Mouse (Mus musculus) midbrain, embryonic 16.5 days (tissue): Measurements from ENCODE around the gene Dnaaf2. TPM values are rescaled to one million over a fixed set of nuclear protein-coding genes. Genes with fewer than 3 reads are reported as not detected.

Experiments
- ATAC-seq: fragments of 200-750 bp; cut with Nextera tagmentation; 2 replicates; pipeline ENCODE4 v1.8.0; 2017; ENCODE audit warnings: moderate TSS enrichment
- H3K27ac ChIP-seq: fragments of 300-500 bp; sonication (generic); 2 replicates; pipeline ENCODE4 v1.5.1; 2014; ENCODE audit warnings: mild to moderate bottlenecking, low read length, mixed read lengths
- H3K27me3 ChIP-seq: fragments of 300-500 bp; sonication (generic); 2 replicates; pipeline ENCODE4 v1.6.1; 2014; ENCODE audit warnings: low read depth, low read length, mixed read lengths; ENCODE audit not compliant: control insufficient read depth, insufficient read depth
- H3K36me3 ChIP-seq: fragments of 300-500 bp; sonication (generic); 2 replicates; pipeline ENCODE4 v1.6.1; 2014; ENCODE audit warnings: mild to moderate bottlenecking, low read length, moderate library complexity, mixed read lengths; ENCODE audit not compliant: control insufficient read depth, insufficient read depth
- H3K4me1 ChIP-seq: fragments of 300-500 bp; sonication (generic); 2 replicates; pipeline ENCODE4 v1.6.1; 2014; ENCODE audit warnings: mild to moderate bottlenecking, low read length, mixed read lengths; ENCODE audit not compliant: control insufficient read depth, insufficient read depth
- H3K4me2 ChIP-seq: fragments of 300-500 bp; sonication (generic); 2 replicates; pipeline ENCODE4 v1.6.1; 2014; ENCODE audit warnings: mild to moderate bottlenecking, low read length, mixed read lengths
- H3K4me3 ChIP-seq: fragments of 300-500 bp; sonication (generic); 2 replicates; pipeline ENCODE4 v1.5.1; 2014; ENCODE audit warnings: low read depth, mild to moderate bottlenecking, low read length, moderate library complexity, mixed read lengths
- H3K9ac ChIP-seq: fragments of 300-500 bp; sonication (generic); 2 replicates; pipeline ENCODE4 v1.6.1; 2014; ENCODE audit warnings: low read depth, low read length, mixed read lengths
- H3K9me3 ChIP-seq: fragments of 300-500 bp; sonication (generic); replicated peaks from 2 replicates; pipeline ENCODE4 v1.6.1; 2014; ENCODE audit warnings: mild to moderate bottlenecking, low read length, mixed read lengths; ENCODE audit not compliant: control insufficient read depth, poor library complexity, severe bottlenecking
- WGBS: fragments of 180-500 bp; shearing (Covaris S2); extraction: QIAGEN DNeasy Blood & Tissue Kit; methylation state at CpG from one replicate; pipeline ENCODE4 v1.1.7; 2014; 5-methylcytosine and 5-hydroxymethylcytosine counted together
- polyA plus RNA-seq: library from polyadenylated mRNA; unstranded; fragments of >200 nt; fragmentation: Nextera tagmentation; extraction: Ambion mirVana; gene quantifications from 2 replicates; pipeline ENCODE4 v1.2.1, GENCODE M21; 2015

Dnaaf2 gene
- polyA plus RNA-seq, 1 experiment from 2014 or later = 5.9 TPM

DNA sequence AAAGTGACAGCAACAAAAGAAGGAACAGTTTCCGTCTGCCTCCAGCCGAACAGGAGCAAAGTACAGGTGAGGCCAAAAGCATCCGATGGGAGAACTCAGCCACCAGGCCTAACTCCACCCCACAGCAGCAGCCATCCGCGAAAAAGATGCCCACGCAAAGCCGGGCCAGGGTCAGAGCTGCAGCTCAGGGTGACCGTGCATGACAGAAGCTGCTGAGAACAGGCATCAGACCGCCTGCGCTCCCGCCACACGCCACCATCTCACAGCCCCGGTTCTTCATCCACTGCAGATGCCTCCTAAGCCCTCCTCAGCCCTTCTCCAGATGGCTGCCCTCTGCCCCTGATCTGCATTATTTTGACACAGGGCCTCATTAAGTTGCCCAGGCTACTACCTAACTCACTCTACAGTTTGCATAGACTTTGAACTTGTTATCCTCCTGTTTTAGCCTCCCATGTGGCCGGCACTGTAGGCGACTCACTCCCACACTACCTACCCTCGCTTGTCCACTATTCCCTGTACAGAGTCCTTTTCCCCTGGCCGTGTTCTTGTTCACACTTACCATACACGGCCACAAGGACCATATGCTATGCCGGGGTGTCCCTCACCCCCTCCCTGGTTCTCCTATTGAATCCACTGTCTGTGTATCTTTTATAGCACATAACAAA, 22.5 kb upstream of the Dnaaf2 start:
- Histone ChIP-seq H3K36me3 (no peaks in the 10 kb centered on the region), H3K4me2 (no peak overlapping the region), H3K4me3 (no peak overlapping the region), H3K9ac (no peak overlapping the region), H3K27ac (no peak overlapping the region), H3K9me3 (no peaks in the 10 kb centered on the region), H3K4me1 (no peaks in the 10 kb centered on the region), H3K27me3 (no peaks in the 10 kb centered on the region)
- ATAC-seq = no peak
- WGBS = 85% methylated on average over 19 of the region's 19 CpGs

DNA sequence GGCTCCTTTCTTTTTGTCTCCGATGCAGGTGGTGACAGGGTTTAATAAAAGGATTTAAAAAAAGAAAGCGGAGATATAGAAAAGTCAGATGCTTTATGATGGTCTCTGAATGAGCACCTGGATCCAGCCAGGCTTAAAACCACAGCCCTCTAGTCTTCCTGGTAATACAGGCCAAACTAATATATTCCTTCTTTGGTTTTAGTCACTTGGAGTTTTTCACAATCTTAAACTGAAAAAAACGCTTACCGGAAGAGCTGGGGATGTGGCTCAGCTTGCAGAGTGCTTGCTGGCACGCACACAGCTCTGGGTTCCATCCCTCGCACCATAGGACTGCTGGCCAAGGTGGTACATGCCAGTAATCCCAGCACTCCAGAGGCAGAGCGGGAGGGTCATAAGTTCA, 18.4 kb upstream of the Dnaaf2 start:
- no peak overlapping the region for H3K27ac ChIP-seq
- H3K9me3 ChIP-seq = no peaks in the 10 kb centered on the region
- 93% methylated on average over 7 of the region's 7 CpGs for WGBS
- no peak overlapping the region for H3K4me3 ChIP-seq
- H3K36me3 ChIP-seq = no peaks in the 10 kb centered on the region
- ATAC-seq = no peak
- H3K27me3 ChIP-seq = no peaks in the 10 kb centered on the region
- H3K4me2 ChIP-seq = no peak overlapping the region
- no peak overlapping the region for H3K9ac ChIP-seq
- H3K4me1 ChIP-seq = no peaks in the 10 kb centered on the region

DNA sequence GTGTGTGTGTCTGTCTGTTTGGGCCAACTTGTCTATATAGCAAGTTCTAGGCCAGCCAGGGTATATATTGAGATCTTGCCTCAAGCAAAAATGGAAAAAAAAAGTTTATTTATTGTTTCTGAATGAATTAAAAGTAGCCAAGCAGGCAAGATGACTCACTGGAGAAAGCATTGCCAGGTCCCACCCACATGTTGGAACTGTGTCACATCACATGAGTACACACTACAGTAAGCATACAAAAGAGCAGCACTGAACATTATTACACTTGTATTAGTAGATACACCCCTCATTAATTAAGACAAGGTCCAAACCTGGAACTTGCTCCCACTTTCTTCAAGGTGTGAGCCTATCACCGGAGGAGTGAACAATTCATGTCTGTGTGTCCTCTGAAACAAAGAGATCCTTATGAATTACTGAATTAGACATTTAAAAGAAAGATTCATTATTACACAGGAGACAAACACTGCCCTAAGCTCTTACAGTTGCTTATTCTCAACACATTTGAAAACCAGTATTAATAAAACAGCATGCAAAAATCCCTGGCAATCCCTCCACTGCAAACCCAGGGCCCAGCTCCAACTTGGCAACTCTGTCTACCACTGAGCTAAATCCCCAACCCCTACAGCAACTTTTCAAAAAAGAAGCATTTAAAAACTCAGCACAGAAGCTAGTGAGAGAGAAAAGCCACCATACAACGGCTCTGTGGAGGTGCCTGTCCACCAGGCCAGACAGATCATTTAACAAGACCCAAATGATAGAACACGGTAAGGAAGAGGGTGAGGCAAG, 17.0 kb upstream of the Dnaaf2 start:
- H3K27me3 ChIP-seq = no peaks in the 10 kb centered on the region
- no peaks in the 10 kb centered on the region for H3K36me3 ChIP-seq
- WGBS = 86% methylated on average over 3 of the region's 3 CpGs
- H3K27ac ChIP-seq = no peak overlapping the region
- no peak overlapping the region for H3K9ac ChIP-seq
- H3K4me3 ChIP-seq = no peak overlapping the region
- ATAC-seq = no peak
- no peaks in the 10 kb centered on the region for H3K9me3 ChIP-seq
- H3K4me2 ChIP-seq = no peak overlapping the region
- no peaks in the 10 kb centered on the region for H3K4me1 ChIP-seq

DNA sequence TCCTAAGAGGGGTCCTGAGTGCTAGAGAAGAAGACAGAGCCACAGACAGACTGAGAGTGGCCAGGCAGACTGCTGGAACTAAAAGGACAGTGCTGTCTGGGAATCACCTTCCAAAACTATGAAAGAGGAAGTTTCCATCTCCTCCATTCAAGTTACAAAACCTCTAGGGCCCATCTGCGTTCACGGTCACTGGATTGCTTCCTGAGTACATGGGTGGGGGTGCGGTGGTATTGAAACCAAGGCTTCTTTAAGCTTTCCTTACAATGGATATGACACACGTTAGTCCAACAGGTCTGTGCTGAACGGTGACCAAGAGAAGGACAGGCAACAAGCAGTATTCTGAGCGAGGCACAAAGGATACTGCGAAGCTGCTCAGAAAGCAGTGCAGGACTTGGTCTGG, 16.2 kb upstream of the Dnaaf2 start:
- WGBS = 96% methylated on average over 7 of the region's 7 CpGs

DNA sequence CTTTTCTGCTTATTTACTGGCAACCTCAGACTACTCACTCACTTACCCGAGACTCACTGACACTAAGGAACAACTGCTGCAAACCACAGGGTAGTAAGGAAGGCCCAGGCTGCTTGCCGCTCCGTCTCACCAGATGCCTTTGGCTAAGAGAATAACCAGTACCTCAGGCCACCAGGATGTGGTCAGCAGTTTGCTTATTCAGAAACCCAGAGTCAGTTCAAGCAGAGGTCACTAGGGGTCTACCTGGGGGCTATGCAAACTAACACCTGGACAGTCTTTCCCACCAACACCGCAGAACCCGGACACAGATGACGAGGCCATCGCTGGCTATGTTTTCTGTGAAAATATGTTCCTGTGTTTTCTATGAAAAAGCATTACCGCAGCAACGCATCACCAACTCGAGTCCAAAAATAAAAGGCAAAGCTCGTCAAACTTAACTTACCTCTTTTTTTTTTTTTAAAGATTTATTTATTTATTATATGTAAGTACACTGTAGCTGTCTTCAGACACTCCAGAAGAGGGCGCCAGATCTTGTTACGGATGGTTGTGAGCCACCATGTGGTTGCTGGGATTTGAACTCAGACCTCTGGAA, 15.1 kb upstream of the Dnaaf2 start:
- Histone ChIP-seq H3K4me2 (no peak overlapping the region), H3K27me3 (no peaks in the 10 kb centered on the region), H3K9me3 (no peaks in the 10 kb centered on the region), H3K27ac (no peak overlapping the region), H3K36me3 (no peaks in the 10 kb centered on the region), H3K9ac (no peak overlapping the region), H3K4me3 (no peak overlapping the region), H3K4me1 (no peaks in the 10 kb centered on the region)
- ATAC-seq = no peak
- 95% methylated on average over 13 of the region's 13 CpGs for WGBS

More for the DNA sequence above, 16.2 kb upstream of the Dnaaf2 start:
- Histone ChIP-seq H3K4me1 (no peaks in the 10 kb centered on the region), H3K9me3 (no peaks in the 10 kb centered on the region), H3K36me3 (no peaks in the 10 kb centered on the region), H3K27me3 (no peaks in the 10 kb centered on the region), H3K27ac (no peak overlapping the region), H3K4me2 (no peak overlapping the region), H3K9ac (no peak overlapping the region), H3K4me3 (no peak overlapping the region)
- ATAC-seq = no peak

DNA sequence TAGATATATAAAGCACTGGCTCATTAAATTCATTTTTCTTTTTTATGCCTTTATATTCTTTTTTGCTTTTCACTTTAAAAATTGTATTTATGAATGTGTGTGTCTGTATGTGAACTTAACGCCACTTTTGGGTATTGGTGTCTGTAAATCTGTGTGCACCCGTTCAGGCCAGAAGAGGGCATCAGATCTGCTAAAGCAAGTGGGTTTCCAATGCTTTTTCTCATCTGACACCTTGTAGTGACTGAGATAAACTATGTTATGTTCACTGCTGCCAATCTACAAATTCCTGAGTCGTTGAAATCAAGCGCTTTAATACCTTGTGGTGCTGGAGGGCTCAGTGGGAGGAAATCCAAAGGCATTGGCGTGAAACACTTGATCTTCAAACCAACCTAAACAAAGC, 12.8 kb upstream of the Dnaaf2 start:
- Histone ChIP-seq H3K27ac (no peak overlapping the region), H3K27me3 (no peaks in the 10 kb centered on the region), H3K36me3 (no peaks in the 10 kb centered on the region), H3K4me3 (no peak overlapping the region), H3K9ac (no peak overlapping the region), H3K4me2 (no peak overlapping the region), H3K9me3 (no peaks in the 10 kb centered on the region), H3K4me1 (no peaks in the 10 kb centered on the region)
- whole genome bisulfite sequencing = 85% methylated on average over 5 of the region's 5 CpGs
- no peak for ATAC-seq

DNA sequence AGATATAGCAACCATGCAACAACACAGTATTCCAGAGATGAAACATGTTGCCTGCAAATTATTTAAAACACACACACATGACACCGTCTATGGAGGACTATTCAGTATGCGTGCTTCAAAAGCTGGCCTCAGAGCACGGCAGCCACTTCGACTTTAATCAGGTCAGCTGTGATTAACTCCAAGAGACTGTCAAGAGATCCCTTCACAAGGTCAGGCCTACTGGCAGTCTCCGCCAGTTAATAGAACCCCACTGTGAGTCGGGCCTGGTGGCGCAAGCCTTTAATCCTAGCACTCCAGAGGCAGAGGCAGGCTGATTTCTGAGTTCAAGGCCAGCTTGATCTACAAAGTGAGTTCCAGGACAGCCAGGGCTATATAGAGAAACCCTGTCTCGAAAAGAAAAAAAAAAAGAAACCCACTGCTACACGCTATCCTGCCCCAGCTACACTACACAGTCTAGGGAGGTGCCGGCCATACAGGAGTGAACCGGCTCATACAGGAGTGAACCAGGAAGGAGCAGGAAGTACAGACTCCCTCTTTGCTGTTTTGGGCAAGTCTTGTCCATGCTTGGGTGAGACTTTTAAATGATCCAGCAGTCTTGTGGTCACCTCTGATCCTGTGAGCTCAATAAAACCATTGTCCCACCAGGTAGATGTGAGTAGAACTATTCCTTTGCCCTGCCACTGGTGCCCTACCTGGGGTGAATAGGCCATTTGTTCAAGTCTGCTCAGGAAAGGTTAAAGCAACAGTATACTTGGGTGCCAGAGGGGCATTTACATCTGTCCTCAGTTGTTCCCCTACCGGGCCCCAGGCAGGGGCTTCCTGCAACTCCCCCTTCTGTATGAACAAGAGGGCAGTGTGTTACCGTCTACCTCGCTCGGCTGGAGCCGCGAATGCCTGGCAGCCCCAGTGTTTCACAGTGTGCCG, 12.1 kb upstream of the Dnaaf2 start:
- Histone ChIP-seq H3K9ac (no peak overlapping the region), H3K9me3 (no peaks in the 10 kb centered on the region), H3K27me3 (no peaks in the 10 kb centered on the region), H3K4me3 (no peak overlapping the region), H3K4me1 (no peaks in the 10 kb centered on the region), H3K36me3 (no peaks in the 10 kb centered on the region), H3K27ac (no peak overlapping the region), H3K4me2 (no peak overlapping the region)
- no peak for ATAC-seq
- 86% methylated on average over 18 of the region's 18 CpGs for WGBS

DNA sequence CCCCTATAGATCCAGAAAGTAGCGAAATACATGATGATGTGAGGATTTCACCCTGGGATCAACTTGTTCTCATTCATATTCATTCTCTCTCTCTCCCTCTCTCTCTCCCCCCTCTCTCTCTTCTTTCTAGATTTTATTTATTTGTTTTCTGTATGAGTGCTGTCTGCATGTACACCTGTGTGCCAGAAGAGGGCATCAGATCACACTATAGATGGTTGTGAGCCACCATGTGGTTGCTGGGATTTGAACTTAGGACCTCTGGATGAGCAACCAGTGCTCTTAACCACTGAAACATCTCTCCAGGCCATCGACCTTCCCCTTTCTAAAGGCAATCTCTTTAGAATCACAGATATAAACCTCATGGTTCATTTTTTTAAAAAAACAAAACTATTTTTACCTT, 10.3 kb upstream of the Dnaaf2 start:
- Histone ChIP-seq H3K9ac (no peak overlapping the region), H3K4me2 (no peak overlapping the region), H3K27me3 (no peaks in the 10 kb centered on the region), H3K27ac (no peak overlapping the region), H3K9me3 (no peaks in the 10 kb centered on the region), H3K4me3 (no peak overlapping the region), H3K4me1 (no peaks in the 10 kb centered on the region), H3K36me3 (no peaks in the 10 kb centered on the region)
- no peak for ATAC-seq
- WGBS = 85% methylated on average over 2 of the region's 2 CpGs
